Mouse (Mus musculus) embryo, embryonic 11 days (tissue): ENCODE results near the gene Pgm1.

Experiments used
- DNase-seq: peaks from one replicate; pipeline ENCODE4 v3.0.0-alpha.2; 2015

Pgm1 gene

GRCm38 (mm10) chr4:99929149-99929612 is at the start of gene Pgm1:
TSS of gene Pgm1 (plus strand) at chr4:99929414.
- DNase-seq: peak; percentile 83

DNA sequence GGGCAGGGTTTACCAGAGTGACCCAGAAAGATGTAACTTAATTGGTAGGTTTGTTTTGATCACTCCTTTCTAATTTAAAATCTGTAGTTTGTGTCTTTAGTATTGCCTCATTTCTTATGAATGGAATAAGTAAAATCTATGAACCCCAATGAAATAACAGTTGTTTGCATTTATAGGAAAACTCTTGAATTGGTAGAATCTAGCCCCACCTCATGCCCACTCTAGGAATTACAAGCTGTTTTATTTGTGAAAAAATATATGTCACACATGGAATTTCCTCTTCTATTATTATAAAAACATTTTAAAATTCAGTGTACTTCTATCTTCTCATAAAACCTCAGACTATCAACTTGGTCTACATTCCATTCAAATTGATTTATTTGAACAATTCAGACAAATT is 47.3 kb upstream of the Pgm1 start:
- DNase-seq: peak; percentile 44

- DNase-seq: no peak
Measured at GRCm38 (mm10) chr4:99882405-99882804, 46.8 kb upstream of the Pgm1 start.

DNA sequence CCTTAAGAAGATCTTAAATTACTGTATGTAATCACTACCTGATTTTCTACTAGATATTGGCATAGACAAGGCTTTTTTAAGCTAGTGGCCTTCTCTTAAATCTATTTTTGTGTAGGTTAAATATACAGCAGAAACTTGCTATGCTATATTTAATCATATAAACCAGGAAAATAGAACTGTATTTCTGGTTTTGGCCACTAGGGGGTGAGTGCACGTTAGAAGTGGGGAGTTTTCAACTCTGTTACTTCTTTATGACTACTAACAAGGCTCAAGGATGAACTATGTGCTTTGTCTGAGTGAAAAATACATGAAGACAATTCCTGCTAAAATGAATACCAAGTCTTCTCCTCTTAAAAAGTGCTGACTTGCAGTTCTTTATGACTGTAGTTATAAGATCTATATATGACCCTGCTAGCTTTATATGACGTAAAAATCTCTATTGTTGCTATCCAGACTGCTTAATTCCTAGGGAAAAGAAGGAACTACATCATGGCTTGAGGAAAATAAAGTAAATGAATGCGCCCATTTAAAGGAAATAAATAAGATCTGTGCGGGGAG is 15.2 kb upstream of the Pgm1 start:
- peak; percentile 62 for DNase-seq

GRCm38 (mm10) chr4:99926380-99926779 is 2.8 kb upstream of the Pgm1 start:
- no peak for DNase-seq

- no peak for DNase-seq
Measured at GRCm38 (mm10) chr4:99928521-99928920, 693 bp upstream of the Pgm1 start.

DNA sequence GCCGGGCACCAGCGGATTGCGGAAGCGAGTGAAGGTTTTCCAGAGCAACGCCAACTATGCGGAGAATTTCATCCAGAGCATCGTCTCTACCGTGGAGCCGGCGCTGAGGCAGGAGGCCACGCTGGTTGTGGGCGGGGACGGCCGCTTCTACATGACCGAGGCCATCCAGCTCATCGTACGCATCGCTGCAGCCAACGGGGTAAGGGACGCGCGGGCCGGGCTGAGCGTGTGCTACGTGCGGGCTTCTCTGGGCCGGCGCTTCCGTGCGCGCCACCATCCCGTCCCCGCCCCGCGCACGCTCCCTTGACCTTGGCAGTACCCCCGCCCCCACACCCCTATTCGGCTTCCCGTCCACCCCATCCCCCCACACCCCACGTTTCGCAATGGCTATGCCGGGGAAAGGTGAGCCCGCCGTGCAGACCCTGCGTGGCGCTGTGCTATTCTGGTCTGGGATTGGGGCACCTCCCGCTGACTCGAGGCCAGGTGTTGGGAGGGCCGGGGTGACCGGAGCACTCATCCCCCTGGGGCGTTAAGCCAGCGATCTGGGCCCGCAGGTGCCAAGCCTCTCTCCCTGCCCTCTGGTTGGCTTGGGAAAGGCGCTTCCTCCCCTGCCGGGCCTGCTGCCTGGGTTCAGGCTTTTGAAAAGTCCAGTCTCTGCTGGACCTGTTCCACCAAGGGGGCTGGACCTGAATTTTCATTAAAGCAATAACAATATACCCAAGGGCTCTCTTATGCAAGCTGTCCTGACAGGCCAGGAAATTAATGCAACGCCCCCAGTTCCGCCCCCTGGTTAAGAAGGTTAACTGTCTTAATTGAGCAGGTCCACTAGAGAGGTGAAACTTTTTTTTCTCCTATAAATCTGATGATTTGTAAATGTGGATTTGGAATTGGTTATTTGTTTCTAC is 651 bp downstream of the Pgm1 start, which contains the start of gene Itgb3bp:
TSS of gene Itgb3bp (minus strand) at position 201 of the 905 bp plus-strand sequence.
- DNase-seq: peak; percentile 86

GRCm38 (mm10) chr4:99930518-99931239 is 1.5 kb downstream of the Pgm1 start:
- no peak for DNase-seq

GRCm38 (mm10) chr4:99931240-99931580 is 2.0 kb downstream of the Pgm1 start:
- no peak for DNase-seq

DNA sequence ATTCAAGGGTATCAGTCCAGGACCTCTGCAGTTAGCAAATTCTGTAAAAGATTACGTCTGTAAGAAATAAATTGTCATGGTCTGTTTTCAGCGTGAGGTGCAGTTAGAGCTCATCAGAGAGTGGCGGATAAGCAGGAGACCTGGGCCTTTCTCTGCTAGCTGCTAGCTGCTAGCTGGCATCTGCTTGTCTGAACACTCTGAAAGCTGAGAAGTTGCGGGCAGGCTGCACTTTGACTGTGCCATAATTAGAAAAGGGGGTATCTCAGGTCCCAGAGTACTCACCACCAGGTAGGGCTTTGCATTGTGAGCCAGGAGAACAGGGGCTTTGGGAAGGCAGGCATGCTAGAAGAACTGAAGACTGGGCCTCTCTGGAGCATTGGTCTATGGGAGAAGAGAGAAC is 2.6 kb downstream of the Pgm1 start:
- DNase-seq: no peak

GRCm38 (mm10) chr4:99934859-99935258 is 5.6 kb downstream of the Pgm1 start:
- no peak for DNase-seq

DNA sequence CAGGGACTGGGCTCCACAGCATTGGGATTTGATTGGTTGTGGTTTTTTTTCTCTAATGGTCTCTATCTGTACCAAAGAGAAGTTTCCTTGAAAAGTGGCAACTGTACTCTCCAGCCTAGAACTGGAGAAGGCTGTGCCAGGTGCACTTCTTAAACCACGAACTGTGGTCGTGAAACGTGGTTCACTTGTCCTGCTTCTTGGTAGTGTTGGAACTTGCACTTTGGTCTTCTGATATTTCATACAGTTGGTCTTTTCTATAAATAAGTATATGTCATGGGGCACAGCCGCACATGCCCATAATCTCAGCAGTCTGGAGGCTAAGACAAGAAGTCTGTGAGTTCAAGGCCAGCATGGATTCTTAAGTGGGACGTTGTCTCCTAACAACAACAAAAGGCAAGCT is 7.1 kb downstream of the Pgm1 start:
- DNase-seq: no peak

DNA sequence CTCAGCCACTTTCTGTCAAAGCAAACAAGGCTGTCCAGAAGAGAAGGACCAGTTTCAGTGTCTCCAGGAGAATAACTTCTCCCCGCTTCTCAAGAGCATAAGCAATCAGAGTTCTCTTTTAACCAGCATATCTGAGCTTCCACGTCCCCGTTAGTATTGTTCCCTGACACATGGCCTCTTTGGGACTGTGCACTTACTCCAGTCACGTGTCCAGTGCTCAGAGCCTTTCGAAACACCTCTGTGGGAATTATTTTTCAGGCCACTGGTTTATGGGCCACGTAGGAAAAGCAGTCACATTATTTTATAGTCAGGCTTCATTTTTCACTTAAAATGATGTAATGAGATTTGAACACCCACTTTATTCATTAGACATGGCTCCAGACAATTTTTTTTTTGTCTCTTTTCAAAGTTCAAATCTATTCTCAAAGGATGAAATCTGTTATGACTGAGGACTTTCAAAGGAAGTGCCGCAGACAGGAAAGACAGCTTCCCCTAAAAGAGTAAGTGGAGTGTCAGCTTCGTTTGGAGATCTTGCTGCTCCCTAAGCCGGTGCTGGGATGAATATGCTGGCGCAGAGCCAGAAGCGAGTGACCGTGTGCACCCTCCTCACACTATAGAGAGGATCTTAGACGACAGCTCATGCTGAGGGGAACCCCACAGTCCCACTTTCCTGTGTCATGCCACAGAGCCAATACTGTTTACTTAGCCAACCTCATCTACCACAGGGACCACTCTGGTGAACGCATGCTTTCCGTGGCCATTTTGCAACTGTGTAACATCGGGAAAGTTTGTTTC is 10.7 kb downstream of the Pgm1 start:
- DNase-seq: no peak

DNA sequence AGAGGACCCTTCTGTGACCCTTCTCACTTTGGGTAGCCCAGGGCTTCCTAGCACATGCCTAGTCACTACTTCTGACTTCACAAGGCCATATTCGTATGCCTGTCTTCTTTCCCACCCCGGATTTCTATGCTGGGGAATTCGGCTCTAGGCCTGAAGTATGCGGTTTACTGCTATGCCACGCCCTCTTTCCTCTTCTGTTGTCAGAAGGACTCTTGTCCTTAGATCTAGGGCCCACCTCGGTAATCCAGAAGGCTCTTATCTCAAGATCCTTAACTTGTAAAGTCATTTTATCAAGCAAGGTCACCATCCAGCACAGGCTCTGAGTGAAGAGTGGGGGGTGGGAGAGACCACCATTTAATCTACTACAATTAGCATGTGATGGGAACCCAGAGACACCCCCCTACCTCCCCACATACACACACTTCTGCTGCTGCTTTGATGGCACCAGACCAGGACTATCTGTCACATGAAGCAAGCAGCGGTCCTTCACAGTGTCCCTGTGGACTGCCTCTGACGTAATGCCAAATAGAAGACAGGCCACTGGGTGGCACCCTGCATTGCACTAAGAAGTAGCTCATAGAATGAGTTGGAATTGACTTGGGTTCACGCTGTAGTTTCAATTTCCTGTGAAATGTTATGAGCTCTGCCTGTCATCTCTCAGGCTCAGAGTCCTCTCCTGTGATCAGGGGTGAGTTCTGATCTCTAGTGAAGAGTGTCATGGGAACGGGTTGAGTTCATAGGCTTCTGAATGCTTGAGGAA is 12.6 kb downstream of the Pgm1 start:
- no peak for DNase-seq

GRCm38 (mm10) chr4:99944606-99945005 is 15.4 kb downstream of the Pgm1 start:
- DNase-seq: no peak

GRCm38 (mm10) chr4:99945011-99945410 is 15.8 kb downstream of the Pgm1 start:
- no peak for DNase-seq

DNA sequence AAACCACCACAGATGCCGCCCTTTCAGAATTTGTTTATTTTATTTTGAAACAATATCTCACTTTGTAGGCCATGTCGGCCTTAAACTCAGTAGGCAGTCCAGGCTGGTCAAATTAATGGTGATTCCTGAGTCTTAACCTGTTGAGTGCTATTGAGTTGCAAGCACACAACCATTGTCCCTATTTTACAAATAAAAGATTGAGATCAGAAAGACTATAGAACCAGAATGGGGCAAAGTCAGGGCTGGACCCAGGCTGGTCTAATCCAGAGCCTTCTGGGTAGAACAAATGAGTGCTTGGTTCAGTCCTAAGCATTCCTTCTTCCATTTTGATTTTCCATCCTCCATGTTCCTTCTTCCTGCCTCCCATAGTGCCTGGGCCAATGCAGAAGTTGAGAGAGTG is 17.3 kb downstream of the Pgm1 start:
- no peak for DNase-seq

- peak; percentile 52 for DNase-seq
Measured at GRCm38 (mm10) chr4:99947192-99947591, 18.0 kb downstream of the Pgm1 start.

GRCm38 (mm10) chr4:99947896-99948295 is 18.7 kb downstream of the Pgm1 start:
- no peak for DNase-seq

DNA sequence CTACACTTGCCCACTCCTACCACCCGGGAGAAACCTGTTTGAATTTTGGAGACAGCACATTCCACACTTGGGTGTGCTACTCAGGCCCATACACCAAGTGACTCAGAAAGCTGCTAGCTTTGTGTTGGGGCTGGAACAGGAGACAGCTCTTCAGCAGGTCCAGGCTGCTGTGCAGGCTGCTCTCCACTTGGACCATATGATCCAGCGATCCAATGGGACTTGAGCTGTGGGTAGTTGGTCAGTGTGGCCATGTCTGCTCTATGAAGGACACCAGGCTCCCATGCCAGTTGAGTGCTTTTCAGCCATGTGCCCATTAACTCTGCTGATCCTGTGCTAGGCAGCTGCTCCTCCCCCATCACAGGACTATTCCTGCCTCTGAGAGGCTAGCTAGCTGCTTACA is 24.7 kb downstream of the Pgm1 start:
- DNase-seq: no peak

GRCm38 (mm10) chr4:99955396-99955795 is 26.2 kb downstream of the Pgm1 start:
- no peak for DNase-seq

DNA sequence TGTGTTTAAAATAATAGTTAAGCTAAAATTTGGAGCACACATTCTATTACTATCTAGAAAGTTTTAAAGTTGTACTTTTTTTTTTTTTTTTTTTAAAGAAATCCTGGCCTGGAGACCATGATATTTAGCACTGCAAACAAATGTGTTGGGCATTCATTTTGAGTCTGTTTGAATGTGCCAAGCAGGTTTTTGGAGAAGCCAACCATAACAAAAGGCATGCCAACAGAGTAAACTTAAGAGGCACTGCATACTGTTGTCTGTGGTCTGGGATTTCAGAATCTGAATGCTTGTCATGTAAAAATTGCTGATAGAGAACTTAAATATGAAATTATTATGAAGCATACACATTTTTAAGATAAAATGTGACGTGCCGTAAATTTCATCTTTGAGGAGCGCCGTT is 28.0 kb downstream of the Pgm1 start:
- DNase-seq: no peak
